Mouse (Mus musculus) liver, embryonic 14.5 days (tissue): ENCODE measurements around the gene Nipal4.

Experiments used
- CTCF ChIP-seq: IDR thresholded peaks from 2 replicates; pipeline ENCODE4 v1.5.1; 2016; ENCODE audit warnings: antibody characterized with exemption, low read depth, control low read depth
- EP300 ChIP-seq: IDR thresholded peaks from 2 replicates; pipeline ENCODE4 v1.6.1; 2016; ENCODE audit warnings: antibody characterized with exemption, low read depth

DNA sequence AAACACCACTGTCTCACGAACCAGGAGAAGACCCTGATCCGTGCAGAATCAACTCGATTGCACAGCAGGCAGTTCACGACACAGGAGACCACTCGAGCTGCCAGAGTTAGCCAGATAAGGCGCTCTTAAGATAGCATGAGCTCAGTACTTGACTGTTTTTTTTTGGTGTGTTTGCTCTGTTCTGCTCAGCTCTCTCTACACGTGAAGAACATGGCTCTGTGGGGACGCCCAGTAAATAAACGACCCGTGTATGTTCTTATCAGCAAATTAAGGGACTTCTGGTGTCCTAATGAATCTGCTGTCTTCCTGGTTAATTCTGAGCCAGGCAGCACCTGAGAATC is 36.2 kb upstream of the Nipal4 start:
- TF ChIP-seq CTCF = no peak
- TF ChIP-seq EP300 = no peak
